ENCODE assay signal across 9 mouse cellular contexts in the genomic region with DNA sequence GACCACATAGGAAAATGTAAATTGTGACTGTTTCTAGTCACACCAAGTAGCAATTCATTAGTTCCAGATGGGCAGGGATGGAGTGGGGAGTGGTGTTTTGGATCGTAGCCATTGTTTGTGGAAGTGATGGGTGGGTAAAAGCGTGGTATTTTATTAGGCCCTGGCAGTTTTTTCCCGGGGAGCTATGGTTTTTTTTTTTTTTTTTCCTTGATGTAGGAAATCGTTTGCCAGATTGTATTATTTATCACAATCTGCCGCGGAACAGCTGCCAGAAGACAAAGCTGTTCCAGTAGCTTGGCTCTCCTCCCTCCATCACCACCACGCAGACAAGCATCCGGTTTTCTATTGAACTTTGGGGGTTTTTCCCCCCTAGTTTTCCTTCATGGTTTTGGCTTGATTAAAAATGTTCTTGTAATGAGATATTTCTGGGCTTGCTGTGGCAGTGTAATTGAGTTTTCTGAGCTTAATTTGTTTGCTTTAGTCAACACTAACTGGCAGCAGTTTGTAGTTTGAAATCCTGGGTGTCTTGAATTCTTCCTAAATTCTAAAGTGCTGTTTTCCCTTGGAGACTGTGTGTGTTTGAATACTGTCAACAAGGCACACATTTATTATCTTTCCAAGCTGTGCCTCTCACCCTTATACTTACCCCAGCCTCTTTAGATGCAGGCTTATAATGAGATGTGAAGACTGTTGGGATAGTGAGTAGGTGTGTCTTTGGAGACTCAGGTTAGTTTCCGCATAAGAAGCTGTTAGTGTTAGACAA. TPM values are rescaled to one million over a fixed set of nuclear protein-coding genes. Genes with fewer than 3 reads are reported as not detected.
A peak's percentile ranks its signal among the peaks of the same experiment; 100 is the strongest.
DNase-seq lines count a peak whose midpoint lies in the region; ATAC-seq and TF ChIP-seq lines count a peak whose summit lies in the region.
"Had no signal": no experiment of that assay in that cellular context is flagged by ENCODE, and none has a peak within 500 bp of the region (broad histone marks: within the 10 kb centered on the region; RNA-seq: fewer than 3 reads in every experiment).

No protein-coding gene starts in this region.

- no peaks in the 10 kb centered on the region for H3K9me3 ChIP-seq in forebrain, postnatal 0 days (ENCODE audit: low read length)
- no peaks in the 10 kb centered on the region for H3K9me3 ChIP-seq in hindbrain, embryonic 16.5 days (ENCODE audit: control insufficient read depth, low read length)
- H3K9me3 ChIP-seq in midbrain, embryonic 12.5 days = no peaks in the 10 kb centered on the region

- no peak overlapping the region for H3K9ac ChIP-seq in forebrain, postnatal 0 days
- H3K9ac ChIP-seq in hindbrain, embryonic 16.5 days (ENCODE audit: low read depth, low read length) = no peak overlapping the region
- no peak overlapping the region for H3K9ac ChIP-seq in midbrain, embryonic 12.5 days (replicated peaks)

- H3K4me1 ChIP-seq in forebrain, postnatal 0 days (ENCODE audit: insufficient read depth) = peaks cover 4% of the 10 kb centered on the region; the same call in 1 of the 2 replicates
- H3K4me1 ChIP-seq in hindbrain, embryonic 16.5 days (ENCODE audit: control insufficient read depth, insufficient read depth, low read depth, low read length) = peaks cover 17% of the 10 kb centered on the region
- H3K4me1 ChIP-seq in midbrain, embryonic 12.5 days = peaks cover 18% of the 10 kb centered on the region

- peak; percentile 65 for DNase-seq in Muller cell, postnatal 12 days (ENCODE audit: inconsistent ontology term)
- DNase-seq in cerebellum, adult 11-12 months = peak; percentile 33
- DNase-seq in forebrain, postnatal 0 days = peak; percentile 90
- DNase-seq in layer of hippocampus, postnatal 14 days (ENCODE audit: low spot score in 2 of 2) = peak; percentile 75 to 91
- DNase-seq in telencephalon, adult 2 months (ENCODE audit: low read depth, low spot score) = peak; percentile 61
- no peak for DNase-seq in spleen, postnatal 36 days (ENCODE audit: low spot score in 2 of 2)

- H3K27me3 ChIP-seq in forebrain, postnatal 0 days (ENCODE audit: insufficient read depth, low read length) = no peaks in the 10 kb centered on the region
- no peaks in the 10 kb centered on the region for H3K27me3 ChIP-seq in hindbrain, embryonic 16.5 days (replicated peaks; ENCODE audit: control insufficient read depth, insufficient read depth, low read length)
- H3K27me3 ChIP-seq in midbrain, embryonic 12.5 days = no peaks in the 10 kb centered on the region
- H3K27me3 ChIP-seq: Patski had no signal

- peak overlapping the region; percentile 66 for H3K27ac ChIP-seq in forebrain, postnatal 0 days (ENCODE audit: low read depth, low read length)
- H3K27ac ChIP-seq in hindbrain, embryonic 16.5 days (ENCODE audit: low read depth, low read length) = peak overlapping the region; percentile 81
- peak overlapping the region; percentile 63 for H3K27ac ChIP-seq in midbrain, embryonic 12.5 days (replicated peaks)

- H3K36me3 ChIP-seq in forebrain, postnatal 0 days (ENCODE audit: insufficient read depth) = no peaks in the 10 kb centered on the region
- H3K36me3 ChIP-seq in hindbrain, embryonic 16.5 days (ENCODE audit: control insufficient read depth, insufficient read depth, low read length) = 0 out of 2 replicates have a peak, but pooled peaks cover 2% of the 10 kb centered on the region
- H3K36me3 ChIP-seq in midbrain, embryonic 12.5 days = no peaks in the 10 kb centered on the region

- no peak overlapping the region for H3K4me2 ChIP-seq in forebrain, postnatal 0 days (ENCODE audit: low read depth)
- H3K4me2 ChIP-seq in hindbrain, embryonic 16.5 days (ENCODE audit: low read length) = peak overlapping the region; percentile 22
- no peak overlapping the region for H3K4me2 ChIP-seq in midbrain, embryonic 12.5 days (replicated peaks)

- H3K4me3 ChIP-seq in forebrain, postnatal 0 days (ENCODE audit: low read depth, low read length) = no peak overlapping the region
- no peak overlapping the region for H3K4me3 ChIP-seq in hindbrain, embryonic 16.5 days (ENCODE audit: low read length)
- no peak overlapping the region for H3K4me3 ChIP-seq in midbrain, embryonic 12.5 days

- WGBS in forebrain, postnatal 0 days = 10% methylated on average over 9 of the region's 9 CpGs
- WGBS in hindbrain, embryonic 16.5 days = 15% methylated on average over 9 of the region's 9 CpGs
- 43% methylated on average over 9 of the region's 9 CpGs for WGBS in midbrain, embryonic 12.5 days

- peak; percentile 88 for ATAC-seq in forebrain, postnatal 0 days
- ATAC-seq in hindbrain, embryonic 16.5 days = peak; percentile 54
- ATAC-seq in midbrain, embryonic 12.5 days (ENCODE audit: low FRiP score, low read depth) = no peak
- ATAC-seq: Patski had no signal

- no peak for TF ChIP-seq CTCF in forebrain, postnatal 0 days (IDR thresholded peaks at IDR 0.05; ENCODE audit: low read depth)

RNA-seq across cellular contexts. Expression of a gene that starts 20.9 kb away (rescaled TPM):
- 21.8 and 24.7 TPM in 2 replicates for total RNA-seq in forebrain, postnatal 0 days (2014; rRNA removed)
- 54.1 and 59.9 TPM in 2 replicates for polyA plus RNA-seq in forebrain, postnatal 0 days (2015; fragmentation: Nextera tagmentation; extraction: Ambion mirVana)
- polyA plus RNA-seq in hindbrain, embryonic 16.5 days (2015; fragmentation: Nextera tagmentation; extraction: Ambion mirVana) = 44.9 and 47.5 TPM in 2 replicates
- 10 to 100 TPM; 22.3 to 23.8 TPM for total RNA-seq in layer of hippocampus, postnatal 14 days (2021)
- polyA plus RNA-seq in midbrain, embryonic 12.5 days (2016; fragmentation: Nextera tagmentation; extraction: Ambion mirVana) = 43.1 and 44.1 TPM in 2 replicates

RNA-seq across cellular contexts. Expression of a gene that starts 45.0 kb away (rescaled TPM):
- total RNA-seq in forebrain, postnatal 0 days (2014; rRNA removed) = 45.4 and 53.2 TPM in 2 replicates
- polyA plus RNA-seq in forebrain, postnatal 0 days (2015; fragmentation: Nextera tagmentation; extraction: Ambion mirVana) = 19.6 and 22.9 TPM in 2 replicates
- polyA plus RNA-seq in hindbrain, embryonic 16.5 days (2015; fragmentation: Nextera tagmentation; extraction: Ambion mirVana) = 22.0 and 23.9 TPM in 2 replicates
- total RNA-seq in layer of hippocampus, postnatal 14 days (2021) = 10 to 100 TPM; 43.4 to 43.5 TPM
- polyA plus RNA-seq in midbrain, embryonic 12.5 days (2016; fragmentation: Nextera tagmentation; extraction: Ambion mirVana) = 16.7 and 17.8 TPM in 2 replicates

RNA-seq across cellular contexts. Expression of a gene that starts 45.9 kb away (rescaled TPM):
- total RNA-seq in forebrain, postnatal 0 days (2014; rRNA removed) = 33.1 and 33.4 TPM in 2 replicates
- polyA plus RNA-seq in forebrain, postnatal 0 days (2015; fragmentation: Nextera tagmentation; extraction: Ambion mirVana) = 43.3 and 44.1 TPM in 2 replicates
- polyA plus RNA-seq in hindbrain, embryonic 16.5 days (2015; fragmentation: Nextera tagmentation; extraction: Ambion mirVana) = 59.8 and 60.2 TPM in 2 replicates
- total RNA-seq in layer of hippocampus, postnatal 14 days (2021) = 10 to 100 TPM; 49.3 to 60.5 TPM
- 78.7 and 85.3 TPM in 2 replicates for polyA plus RNA-seq in midbrain, embryonic 12.5 days (2016; fragmentation: Nextera tagmentation; extraction: Ambion mirVana)

RNA-seq across cellular contexts. Expression of a gene that starts 55.8 kb away (rescaled TPM):
- 4.0 and 8.6 TPM in 2 replicates for total RNA-seq in forebrain, postnatal 0 days (2014; rRNA removed)
- 0.96 and 1.9 TPM in 2 replicates for polyA plus RNA-seq in forebrain, postnatal 0 days (2015; fragmentation: Nextera tagmentation; extraction: Ambion mirVana)
- polyA plus RNA-seq in hindbrain, embryonic 16.5 days (2015; fragmentation: Nextera tagmentation; extraction: Ambion mirVana) = 7.8 and 9.6 TPM in 2 replicates
- total RNA-seq in layer of hippocampus, postnatal 14 days (2021) = 1 to 10 TPM; 1.9 to 3.6 TPM
- 5.3 and 7.0 TPM in 2 replicates for polyA plus RNA-seq in midbrain, embryonic 12.5 days (2016; fragmentation: Nextera tagmentation; extraction: Ambion mirVana)

Comparison
In these comparisons a context has a peak if more than half of its experiments do, and no peak if none do; other contexts are left out.
1. DNase-seq: peak in Muller cell, postnatal 12 days (single experiment), cerebellum, adult 11-12 months (single experiment), forebrain, postnatal 0 days (single experiment), layer of hippocampus, postnatal 14 days (2 of 2) and telencephalon, adult 2 months (single experiment); none in spleen, postnatal 36 days (0 of 2).
2. Peak in every context shown above with its lines, with median percentiles within 50 percentile points of each other: H3K27ac ChIP-seq.